Mouse (Mus musculus): Measurements from ENCODE around the gene Stk11. TPM values are rescaled to one million over a fixed set of nuclear protein-coding genes. Genes with fewer than 3 reads are reported as not detected.

Gene Stk11
- polyA plus RNA-seq, 1 experiment from 2014 or later, result 24.6 TPM

DNA sequence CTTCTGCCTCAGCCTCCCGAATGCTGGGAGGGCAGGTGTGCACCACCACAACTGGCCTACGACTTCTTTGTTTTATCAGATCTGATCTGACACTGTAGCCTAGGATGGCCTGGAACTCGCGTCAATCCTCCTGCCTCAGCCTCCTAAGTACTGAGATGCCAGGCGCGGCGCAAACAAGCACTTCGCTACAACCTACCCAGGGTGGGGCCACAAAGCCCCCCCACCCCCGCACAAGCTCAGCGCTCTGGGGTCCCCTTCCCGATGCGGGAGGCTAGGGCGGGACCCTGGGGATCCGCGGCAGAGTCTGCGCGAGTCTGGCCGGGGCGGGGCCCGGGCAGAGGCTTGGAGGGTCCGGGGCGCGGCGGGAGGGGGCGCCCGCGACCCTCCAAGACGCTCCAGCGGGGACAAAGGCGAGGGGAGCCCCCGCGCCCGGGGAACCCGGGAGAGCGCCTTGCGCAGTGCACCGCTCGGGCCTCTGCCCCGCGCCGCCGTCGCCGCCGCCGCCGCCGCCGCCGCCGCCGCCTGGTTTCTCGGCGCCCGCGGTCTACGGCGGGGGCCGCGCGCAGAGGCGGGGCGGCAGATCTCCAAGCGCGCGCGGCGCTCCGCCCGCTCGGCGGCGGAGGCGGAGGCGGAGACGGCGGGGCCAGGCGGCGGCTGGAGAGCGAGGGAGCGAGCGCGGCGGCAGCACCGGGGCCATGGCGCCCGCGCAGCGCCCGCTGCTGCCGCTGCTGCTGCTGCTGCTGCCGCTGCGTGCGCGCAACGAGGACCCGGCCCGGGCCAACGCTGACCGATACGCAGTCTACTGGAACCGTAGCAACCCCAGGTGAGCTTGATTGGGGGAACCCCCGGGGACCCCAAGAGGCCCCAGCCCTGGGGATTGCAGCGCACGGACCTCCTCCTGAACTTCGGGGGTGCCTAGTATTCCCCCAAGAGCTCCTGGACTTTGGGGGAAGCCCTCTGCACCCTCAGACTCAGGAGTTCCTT, 63.8 kb downstream of the Stk11 start, which contains the start of gene Efna2:
Gene Efna2 (plus strand): TSS at position 415 of the 984 bp plus-strand sequence.
- Histone ChIP-seq H3K4me1 (replicated peaks; ENCODE audit: control insufficient read depth, insufficient read depth, low read length) (peaks cover 22% of the 10 kb centered on the region), H3K27ac (peak within 1 kb of the TSS; percentile 79), H3K36me3 (replicated peaks; ENCODE audit: control insufficient read depth, insufficient read depth) (0 out of 2 replicates have a peak, but pooled peaks cover 4% of the 10 kb centered on the region), H3K4me3 (replicated peaks; ENCODE audit: low read length) (peak within 1 kb of the TSS; percentile 90), H3K4me2 (replicated peaks) (peak within 1 kb of the TSS; percentile 80), H3K9me3 (ENCODE audit: control insufficient read depth, low read length) (no peaks in the 10 kb centered on the region), H3K9ac (peak within 1 kb of the TSS; percentile 97), H3K27me3 (ENCODE audit: control insufficient read depth, insufficient read depth, low read length) (no peaks in the 10 kb centered on the region)
- ATAC-seq (ENCODE audit: low FRiP score) (peak; percentile 68), DNase-seq (ENCODE audit: low spot score) (peak; percentile 68)
- WGBS, result 2% methylated on average over 68 of the region's 106 CpGs

Other genes starting within 250 kb of the Stk11 start
- gene Prtn3, start 241.3 kb upstream of the Stk11 start, polyA plus RNA-seq (2014; fragmentation: Nextera tagmentation; extraction: Ambion mirVana), result 10.1 and 12.8 TPM in 2 replicates
- 288 and 294 TPM in 2 replicates for gene Plppr3, start 241.2 kb upstream of the Stk11 start, polyA plus RNA-seq (2014; fragmentation: Nextera tagmentation; extraction: Ambion mirVana)
- 0.47 TPM in 1 of 2 replicates, not detected in the other for gene Elane, start 229.6 kb upstream of the Stk11 start, polyA plus RNA-seq (2014; fragmentation: Nextera tagmentation; extraction: Ambion mirVana)
- not detected in 2 replicates for gene Cfd, start 224.9 kb upstream of the Stk11 start, polyA plus RNA-seq (2014; fragmentation: Nextera tagmentation; extraction: Ambion mirVana)
- gene Med16, start 206.9 kb upstream of the Stk11 start, polyA plus RNA-seq (2014; fragmentation: Nextera tagmentation; extraction: Ambion mirVana), result 42.0 and 42.5 TPM in 2 replicates
- gene Gm26602, start 204.9 kb upstream of the Stk11 start, polyA plus RNA-seq (2014; fragmentation: Nextera tagmentation; extraction: Ambion mirVana), result 1.1 TPM in 1 of 2 replicates, not detected in the other
- 1.7 and 2.6 TPM in 2 replicates for gene Kiss1r, start 198.8 kb upstream of the Stk11 start, polyA plus RNA-seq (2014; fragmentation: Nextera tagmentation; extraction: Ambion mirVana)
- 228 and 232 TPM in 2 replicates for gene R3hdm4, start 194.6 kb upstream of the Stk11 start, polyA plus RNA-seq (2014; fragmentation: Nextera tagmentation; extraction: Ambion mirVana)
- gene Arid3a, start 188.8 kb upstream of the Stk11 start, polyA plus RNA-seq (2014; fragmentation: Nextera tagmentation; extraction: Ambion mirVana), result 3.4 and 3.8 TPM in 2 replicates
- gene Wdr18, start 155.7 kb upstream of the Stk11 start, polyA plus RNA-seq (2014; fragmentation: Nextera tagmentation; extraction: Ambion mirVana), result 91.8 and 97.8 TPM in 2 replicates
- gene Grin3b, start 145.1 kb upstream of the Stk11 start, polyA plus RNA-seq (2014; fragmentation: Nextera tagmentation; extraction: Ambion mirVana), result 0.30 and 0.33 TPM in 2 replicates
- gene Tmem259, start 131.5 kb upstream of the Stk11 start, polyA plus RNA-seq (2014; fragmentation: Nextera tagmentation; extraction: Ambion mirVana), result 22.6 and 22.8 TPM in 2 replicates
- 28.4 and 37.6 TPM in 2 replicates for gene Cnn2, start 127.2 kb upstream of the Stk11 start, polyA plus RNA-seq (2014; fragmentation: Nextera tagmentation; extraction: Ambion mirVana)
- 4.1 and 4.5 TPM in 2 replicates for gene Abca7, start 119.3 kb upstream of the Stk11 start, polyA plus RNA-seq (2014; fragmentation: Nextera tagmentation; extraction: Ambion mirVana)
- gene Arhgap45, start 99.2 kb upstream of the Stk11 start, polyA plus RNA-seq (2014; fragmentation: Nextera tagmentation; extraction: Ambion mirVana), result 1.1 and 1.7 TPM in 2 replicates
- gene Polr2e, start 76.0 kb upstream of the Stk11 start, polyA plus RNA-seq (2014; fragmentation: Nextera tagmentation; extraction: Ambion mirVana), result 142 and 150 TPM in 2 replicates
- gene Gpx4, start 68.6 kb upstream of the Stk11 start, polyA plus RNA-seq (2014; fragmentation: Nextera tagmentation; extraction: Ambion mirVana), result 556 and 557 TPM in 2 replicates
- gene Sbno2, start 10.2 kb upstream of the Stk11 start, polyA plus RNA-seq (2014; fragmentation: Nextera tagmentation; extraction: Ambion mirVana), result 12.3 and 12.6 TPM in 2 replicates
- 469 and 505 TPM in 2 replicates for gene Atp5d, start 22.8 kb downstream of the Stk11 start, polyA plus RNA-seq (2014; fragmentation: Nextera tagmentation; extraction: Ambion mirVana)
- 93.4 and 96.4 TPM in 2 replicates for gene Cbarp, start 25.0 kb downstream of the Stk11 start, polyA plus RNA-seq (2014; fragmentation: Nextera tagmentation; extraction: Ambion mirVana)
- 44.1 and 54.4 TPM in 2 replicates for gene Midn, start 32.5 kb downstream of the Stk11 start, polyA plus RNA-seq (2014; fragmentation: Nextera tagmentation; extraction: Ambion mirVana)
- 203 and 252 TPM in 2 replicates for gene Cirbp, start 50.2 kb downstream of the Stk11 start, polyA plus RNA-seq (2014; fragmentation: Nextera tagmentation; extraction: Ambion mirVana)
- 7.0 and 7.7 TPM in 2 replicates for gene 1600002K03Rik, start 57.1 kb downstream of the Stk11 start, polyA plus RNA-seq (2014; fragmentation: Nextera tagmentation; extraction: Ambion mirVana)
- gene Efna2, start 63.7 kb downstream of the Stk11 start, polyA plus RNA-seq (2014; fragmentation: Nextera tagmentation; extraction: Ambion mirVana), result 25.9 and 26.2 TPM in 2 replicates
- 29.0 and 32.9 TPM in 2 replicates for gene Mum1, start 110.6 kb downstream of the Stk11 start, polyA plus RNA-seq (2014; fragmentation: Nextera tagmentation; extraction: Ambion mirVana)
- gene Ndufs7, start 133.3 kb downstream of the Stk11 start, polyA plus RNA-seq (2014; fragmentation: Nextera tagmentation; extraction: Ambion mirVana), result 303 and 341 TPM in 2 replicates
- gene Gamt, start 145.2 kb downstream of the Stk11 start, polyA plus RNA-seq (2014; fragmentation: Nextera tagmentation; extraction: Ambion mirVana), result 17.3 and 24.3 TPM in 2 replicates
- gene Dazap1, start 145.7 kb downstream of the Stk11 start, polyA plus RNA-seq (2014; fragmentation: Nextera tagmentation; extraction: Ambion mirVana), result 35.2 and 36.3 TPM in 2 replicates
- 570 and 649 TPM in 2 replicates for gene Rps15, start 176.7 kb downstream of the Stk11 start, polyA plus RNA-seq (2014; fragmentation: Nextera tagmentation; extraction: Ambion mirVana)
- 200 and 216 TPM in 2 replicates for gene Apc2, start 180.2 kb downstream of the Stk11 start, polyA plus RNA-seq (2014; fragmentation: Nextera tagmentation; extraction: Ambion mirVana)
- 23.3 and 24.5 TPM in 2 replicates for gene 2310011J03Rik, start 204.7 kb downstream of the Stk11 start, polyA plus RNA-seq (2014; fragmentation: Nextera tagmentation; extraction: Ambion mirVana)
- 4.4 and 4.7 TPM in 2 replicates for gene Pcsk4, start 213.7 kb downstream of the Stk11 start, polyA plus RNA-seq (2014; fragmentation: Nextera tagmentation; extraction: Ambion mirVana)
- 5.3 and 5.8 TPM in 2 replicates for gene Reep6, start 214.2 kb downstream of the Stk11 start, polyA plus RNA-seq (2014; fragmentation: Nextera tagmentation; extraction: Ambion mirVana)
- 0.84 and 0.90 TPM in 2 replicates for gene Adamtsl5, start 232.6 kb downstream of the Stk11 start, polyA plus RNA-seq (2014; fragmentation: Nextera tagmentation; extraction: Ambion mirVana)
- 3.6 and 4.1 TPM in 2 replicates for gene Plk5, start 240.7 kb downstream of the Stk11 start, polyA plus RNA-seq (2014; fragmentation: Nextera tagmentation; extraction: Ambion mirVana)